Mouse (Mus musculus) cerebellum, adult 11 months (tissue): Measurements from ENCODE around the gene Allc.

Source experiments
- DNase-seq: peaks from one replicate; pipeline ENCODE4 v3.0.0; 2022

The Allc gene

DNA sequence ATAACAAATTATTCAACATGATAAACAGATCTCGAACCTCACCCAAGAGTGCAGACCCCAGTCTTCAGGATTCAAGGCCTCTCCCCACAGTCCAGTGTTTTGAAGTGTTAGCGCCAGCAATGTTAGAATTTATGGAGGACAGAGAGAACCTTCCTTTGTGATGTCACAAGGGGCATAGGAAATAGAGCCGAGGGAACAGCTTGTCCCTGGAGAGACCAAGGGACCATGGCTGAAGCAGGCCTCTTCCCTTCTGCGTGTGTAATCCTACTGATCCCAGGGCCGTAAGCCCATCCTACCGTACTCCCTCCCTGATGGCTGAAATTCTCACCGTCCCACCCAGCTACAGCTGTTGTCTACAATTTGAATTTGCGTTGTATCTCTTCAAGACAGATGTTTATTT lies at the start of gene Allc:
Gene Allc, minus strand, starts transcription at position 101 of the 400 bp plus-strand sequence.
- no peak for DNase-seq

DNA sequence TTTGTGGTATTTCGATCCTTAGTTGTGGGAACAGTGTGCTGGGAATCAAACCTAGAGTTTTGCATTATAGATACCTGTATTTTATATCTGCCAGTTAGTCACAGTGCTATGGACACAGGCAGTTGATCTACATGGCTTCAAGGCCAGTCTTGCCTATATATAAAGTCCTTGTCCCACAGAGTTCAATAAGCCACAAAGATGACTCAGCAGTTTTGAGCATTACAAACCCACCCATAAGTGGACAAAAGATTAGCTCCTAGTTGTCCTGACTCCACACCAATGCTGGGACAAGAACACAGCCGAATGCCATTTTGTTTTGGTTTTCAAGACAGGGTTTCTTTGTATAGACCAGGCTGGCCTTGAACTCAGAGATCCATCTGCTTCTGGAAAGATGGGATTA lies 46.1 kb upstream of the Allc start:
- no peak for DNase-seq

DNA sequence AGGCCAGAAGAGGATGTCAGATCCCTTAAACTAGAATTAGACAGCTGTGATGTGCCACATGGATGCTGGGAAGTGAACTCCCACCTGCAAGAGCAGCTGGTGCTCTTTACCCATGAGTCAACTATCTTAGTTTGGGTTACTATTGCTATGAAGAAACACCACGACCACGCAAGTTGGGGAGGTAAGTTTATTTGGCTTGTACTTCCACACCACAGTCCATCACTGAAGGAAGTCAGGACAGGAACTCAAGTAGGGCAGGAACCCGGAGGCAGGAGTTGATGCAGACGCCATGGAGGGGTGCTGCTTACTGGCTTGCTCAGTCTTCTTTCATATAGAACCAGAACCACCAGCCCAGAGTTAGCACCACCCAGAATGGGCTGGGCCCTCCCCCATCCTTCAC lies 44.8 kb upstream of the Allc start:
- no peak for DNase-seq

DNA sequence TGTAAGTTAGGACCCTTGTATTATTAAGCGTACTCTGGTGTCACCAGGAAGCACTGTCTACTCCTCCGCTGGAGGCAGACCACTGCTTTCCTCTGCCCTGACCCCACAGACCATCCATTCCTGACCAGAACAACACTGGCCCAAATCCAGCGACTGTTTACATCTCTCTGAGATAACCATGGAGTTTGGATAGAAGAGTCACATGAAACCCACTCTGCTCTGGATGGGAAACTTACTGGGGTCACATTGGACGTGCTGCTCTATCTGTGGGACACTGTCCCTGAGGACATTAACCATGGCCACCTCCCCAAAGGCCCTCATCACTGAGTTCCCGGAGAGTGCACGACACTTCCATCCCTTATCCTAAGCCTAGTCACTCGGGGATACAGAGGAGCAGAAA lies 43.1 kb upstream of the Allc start:
- DNase-seq: no peak

DNA sequence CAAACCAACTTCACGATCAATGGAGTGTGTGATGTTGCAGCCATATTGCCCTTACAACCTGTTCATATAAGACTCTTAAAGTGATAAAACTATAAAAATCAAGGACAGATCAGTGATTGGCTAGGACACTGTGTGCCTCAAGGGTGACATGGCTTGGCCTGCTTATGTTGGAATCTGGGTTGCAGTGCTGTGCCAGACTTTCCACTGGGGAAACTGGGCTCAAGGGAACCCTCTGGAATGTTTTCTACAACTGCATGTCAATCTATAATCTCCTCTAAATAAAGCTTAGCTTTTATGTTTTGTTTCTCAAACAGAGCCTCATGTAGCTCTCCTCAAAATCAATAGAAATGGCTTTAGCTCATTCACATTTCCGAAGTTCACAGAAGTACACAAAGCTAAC lies 41.9 kb upstream of the Allc start:
- no peak for DNase-seq

DNA sequence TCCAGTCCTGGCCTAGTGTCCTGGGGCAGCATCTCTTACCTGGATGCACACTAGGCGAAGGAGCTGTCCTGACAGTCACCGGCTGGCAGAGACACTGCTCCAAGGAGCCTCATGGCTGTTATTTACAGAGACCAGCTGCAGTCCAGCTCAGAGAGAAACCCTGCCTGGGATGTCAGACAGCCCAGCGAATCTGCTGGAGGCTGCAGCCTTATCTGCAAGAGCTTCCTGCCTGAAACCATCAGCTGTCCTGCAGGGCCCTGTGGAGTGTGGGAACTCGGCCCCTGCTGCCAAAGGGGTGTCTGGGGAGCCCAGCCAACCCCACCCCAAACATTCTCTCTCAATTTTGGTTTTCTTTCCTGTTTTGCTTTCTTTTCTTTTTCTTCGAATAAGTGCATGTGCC lies 40.9 kb upstream of the Allc start, which contains the start of gene Colec11:
Gene Colec11, minus strand, starts transcription at position 183 of the 400 bp plus-strand sequence.
- no peak for DNase-seq

DNA sequence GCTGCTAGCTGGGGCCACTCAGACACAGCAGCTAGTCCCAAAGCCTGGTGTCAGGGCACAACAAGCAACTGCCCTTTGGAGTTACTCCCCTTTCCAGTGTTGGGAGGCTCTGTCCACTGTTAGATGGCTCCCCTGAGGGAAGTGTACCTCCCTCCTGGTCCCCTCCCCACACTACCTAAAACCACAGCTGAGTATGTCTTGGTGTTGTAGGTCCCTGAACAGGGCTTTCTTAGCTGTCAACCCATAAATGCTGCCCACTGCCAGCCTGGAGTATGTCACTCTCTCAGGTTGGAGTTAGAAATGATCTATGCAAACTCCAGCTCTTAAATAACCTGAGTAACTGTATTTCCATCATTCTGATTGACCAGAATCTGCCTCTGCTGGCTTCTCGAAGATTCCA lies 40.3 kb upstream of the Allc start:
- DNase-seq: no peak

DNA sequence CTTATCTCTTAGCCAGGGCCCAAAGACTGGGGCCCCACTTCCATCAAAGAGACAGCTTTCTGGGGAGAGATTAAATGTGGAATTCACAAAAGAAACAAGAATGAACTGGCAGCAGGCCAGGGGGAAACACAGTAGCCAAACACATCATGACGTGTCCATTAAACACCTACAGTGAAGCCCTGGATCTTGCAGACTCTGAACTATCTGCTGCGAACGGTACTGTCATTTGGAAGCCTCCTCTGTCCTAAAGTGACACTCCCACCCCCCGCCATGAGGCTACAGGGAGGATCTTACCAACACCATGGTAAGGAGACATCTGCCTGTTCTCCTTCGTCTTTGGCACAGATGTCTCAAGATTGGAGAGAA lies 39.8 kb upstream of the Allc start:
- DNase-seq: no peak

DNA sequence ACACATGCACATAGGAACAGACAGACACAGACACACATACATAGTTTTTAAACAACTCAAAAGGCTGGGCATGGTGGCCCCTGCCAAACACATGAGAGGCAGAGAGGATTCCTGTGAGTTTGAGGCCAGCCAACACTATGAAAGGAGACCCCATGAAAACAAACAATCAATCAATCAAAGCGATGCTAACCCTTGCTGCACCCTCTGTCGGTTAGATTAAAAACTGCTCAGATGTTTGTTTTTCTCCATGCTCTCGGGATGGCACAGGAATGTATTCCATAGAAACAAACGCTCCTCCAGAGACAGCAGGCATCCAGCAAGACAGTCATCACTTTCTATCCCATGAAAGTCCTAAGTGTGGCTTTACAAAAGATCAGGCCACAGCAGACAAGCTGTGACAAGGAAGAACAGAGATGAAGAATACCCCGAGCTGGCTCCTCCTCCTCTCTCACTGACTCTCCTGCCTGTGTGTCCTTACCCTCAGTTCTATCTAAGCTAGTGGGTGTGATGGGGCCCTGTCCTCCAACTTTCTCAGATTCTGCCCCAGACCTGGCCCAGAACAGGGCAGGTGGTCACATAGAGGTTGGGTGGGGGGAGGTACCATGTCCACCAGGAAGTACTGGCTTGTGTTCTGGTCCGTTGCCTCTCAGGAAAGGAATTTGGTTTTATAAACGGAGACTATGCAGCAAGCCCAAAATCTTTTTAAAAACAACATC lies 39.3 kb upstream of the Allc start:
- DNase-seq: no peak

DNA sequence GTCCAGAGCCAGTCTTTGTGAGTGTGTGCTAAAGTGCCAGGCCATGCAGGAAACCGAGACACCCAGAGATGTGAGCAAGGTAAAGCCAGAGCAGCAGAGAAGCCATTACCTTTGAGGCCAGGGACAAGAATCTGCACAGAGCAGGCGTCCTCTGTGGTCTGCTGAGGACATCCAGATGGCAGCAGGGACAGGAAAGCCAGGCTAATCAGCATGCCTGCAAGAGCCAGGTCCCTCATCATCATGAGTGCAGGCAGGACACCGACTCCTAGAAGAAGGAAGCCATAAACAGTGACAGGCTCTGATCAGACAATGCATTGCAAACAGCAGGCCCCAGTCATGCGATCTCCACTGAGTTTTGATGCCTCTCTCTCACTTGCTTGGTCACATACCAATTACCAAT lies 35.0 kb upstream of the Allc start:
- DNase-seq: no peak

DNA sequence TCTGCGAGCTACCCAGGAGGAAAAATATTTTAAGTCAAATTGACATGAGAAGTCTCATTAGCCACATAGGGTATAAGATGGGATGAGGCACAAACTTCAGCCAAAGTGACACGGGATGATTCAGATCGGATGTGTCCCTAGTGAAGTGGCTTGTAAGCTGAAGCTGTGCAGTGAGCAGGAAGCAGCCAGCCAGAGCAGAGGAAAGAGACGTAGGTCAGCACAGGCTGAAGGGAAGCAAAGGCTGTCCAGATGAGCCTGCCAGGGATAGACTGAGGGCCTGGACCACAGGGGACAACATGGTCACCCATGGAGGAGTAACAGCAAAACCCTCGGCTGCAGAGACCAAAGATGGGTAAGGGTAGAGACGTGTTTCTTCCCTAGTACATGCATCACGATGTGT lies 32.1 kb upstream of the Allc start:
- DNase-seq: no peak

DNA sequence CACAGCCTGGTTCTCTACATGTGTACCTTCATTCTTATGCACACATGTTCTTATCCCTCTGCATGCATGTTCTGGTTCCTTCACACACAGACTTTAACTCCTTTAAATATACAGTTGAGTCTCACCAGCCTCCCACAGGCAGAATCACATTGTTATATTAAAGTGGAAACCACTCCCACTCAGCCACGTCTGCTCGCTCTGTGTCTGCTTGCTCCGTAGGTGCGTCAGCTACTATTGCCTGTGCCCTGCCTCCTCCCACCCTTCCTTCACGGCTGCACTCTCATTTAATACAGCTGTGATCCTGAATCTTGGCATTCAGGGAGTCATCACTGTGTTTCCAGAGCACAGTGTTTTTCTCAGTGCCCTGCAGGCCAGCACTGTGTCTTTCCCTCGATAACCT lies 30.1 kb upstream of the Allc start:
- no peak for DNase-seq

DNA sequence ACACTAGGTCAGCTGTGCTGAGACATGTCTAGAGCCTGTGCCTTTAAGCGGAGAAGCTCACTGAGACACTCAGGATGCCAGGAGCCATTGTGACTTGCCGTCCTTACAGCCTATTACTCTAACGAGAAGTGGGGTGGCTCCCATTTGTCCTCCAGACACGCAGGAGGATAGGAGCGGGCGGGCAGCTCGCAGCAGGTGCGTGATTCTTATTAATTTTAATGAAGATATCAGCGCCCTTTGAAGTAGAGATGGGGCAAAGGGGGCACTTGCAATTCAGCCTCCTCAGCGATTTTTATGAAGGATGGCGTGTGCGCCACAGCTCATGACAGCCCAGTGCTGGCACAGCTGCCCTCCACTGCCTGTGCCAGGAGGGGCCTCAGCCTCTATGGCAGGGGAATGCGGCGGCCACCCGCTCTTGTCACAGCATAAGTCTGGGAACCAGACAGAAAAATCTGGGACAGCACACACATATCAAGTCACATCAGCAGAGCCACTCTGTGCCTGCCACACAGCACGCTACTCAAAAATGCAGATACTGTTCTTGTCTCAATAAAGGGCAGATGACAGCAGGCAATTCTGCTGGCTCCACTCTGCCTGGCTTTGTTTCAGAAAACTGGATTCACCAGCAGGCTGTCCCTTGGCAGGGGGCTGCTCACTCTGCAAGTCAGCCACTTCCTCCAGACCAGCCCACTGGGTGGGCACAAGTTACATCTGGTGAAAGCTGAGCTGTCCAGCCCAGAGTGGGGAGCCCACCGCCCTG lies 25.4 kb upstream of the Allc start:
- peak; percentile 48 for DNase-seq

DNA sequence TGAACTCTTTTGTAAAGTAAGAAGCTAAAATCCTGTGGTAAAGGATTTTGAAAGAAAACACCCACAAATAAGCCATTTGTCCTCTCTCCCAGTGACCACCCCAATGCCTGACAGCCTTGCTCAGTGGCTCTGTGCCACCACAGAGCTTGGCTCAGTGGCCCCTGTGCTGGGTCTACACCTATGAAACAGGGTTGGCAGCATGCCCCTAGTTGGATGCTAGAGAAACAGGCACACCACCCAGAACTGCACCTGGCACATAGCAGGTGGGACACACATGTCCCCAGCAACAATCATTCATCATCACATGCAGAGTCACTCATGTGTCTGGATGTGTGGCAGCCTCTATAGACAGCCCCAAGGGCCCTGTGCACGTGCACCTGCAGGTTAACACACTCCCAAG lies 21.2 kb upstream of the Allc start:
- DNase-seq: no peak

DNA sequence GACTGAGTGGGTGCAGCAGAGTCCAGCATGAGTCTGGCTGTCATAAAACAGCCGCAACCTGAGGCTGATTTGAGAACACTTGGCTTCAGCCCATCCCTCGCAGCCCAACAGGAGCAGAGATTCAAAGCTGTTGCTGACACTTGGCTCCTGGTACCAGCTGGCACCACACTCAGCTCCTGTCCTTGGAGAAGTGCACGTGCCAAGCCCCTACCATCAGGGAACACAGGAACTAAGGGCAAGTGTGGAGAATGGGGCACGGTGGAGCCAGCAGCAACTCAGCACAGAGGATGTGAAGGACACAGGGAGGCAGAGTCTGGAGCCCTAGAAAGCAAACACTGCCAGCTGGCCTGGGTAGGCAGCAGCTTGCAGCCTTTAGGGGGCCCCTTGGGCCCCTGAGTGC lies 19.9 kb upstream of the Allc start:
- DNase-seq: peak; percentile 63

DNA sequence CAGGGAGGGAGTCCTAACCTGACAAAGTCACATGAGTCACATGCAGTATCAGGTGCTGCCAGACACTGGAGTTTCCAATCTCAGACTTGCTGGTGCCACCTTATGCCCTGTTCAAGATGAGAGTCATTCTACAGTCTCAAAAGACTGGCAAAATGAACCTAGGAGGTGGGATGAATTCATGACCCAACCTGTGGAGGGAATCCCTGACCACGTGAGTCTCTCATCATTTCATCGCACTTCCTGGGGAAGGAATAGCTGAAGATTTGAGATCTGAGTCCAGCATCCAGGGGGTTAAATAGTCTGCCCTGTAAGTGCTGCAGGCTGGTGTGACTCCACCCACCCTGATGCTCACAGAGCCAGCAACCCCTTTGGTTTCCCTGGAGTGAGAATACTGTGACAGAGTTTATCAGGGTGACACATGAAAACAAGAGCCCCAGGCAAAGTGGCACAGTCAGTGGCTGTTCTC lies 16.2 kb upstream of the Allc start:
- DNase-seq: no peak

DNA sequence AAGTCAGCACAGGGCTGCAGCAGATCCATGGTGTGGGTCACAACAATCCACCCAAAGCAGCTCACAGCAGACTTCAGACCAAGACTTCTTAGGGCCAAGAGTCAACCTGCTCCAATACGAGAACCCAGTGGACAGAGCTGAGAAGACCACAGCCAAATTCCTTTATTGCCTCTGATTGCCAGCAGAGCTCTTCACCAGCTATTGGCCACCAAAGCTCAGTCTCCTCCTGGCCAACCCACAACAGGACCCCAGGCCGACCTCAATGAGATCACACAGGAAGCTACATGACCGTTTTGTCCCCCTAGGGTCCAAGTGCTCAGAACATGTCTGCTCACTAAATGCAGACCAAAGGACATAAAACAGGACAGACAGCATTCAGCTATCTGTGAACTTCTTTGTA lies 15.8 kb upstream of the Allc start:
- DNase-seq: no peak

DNA sequence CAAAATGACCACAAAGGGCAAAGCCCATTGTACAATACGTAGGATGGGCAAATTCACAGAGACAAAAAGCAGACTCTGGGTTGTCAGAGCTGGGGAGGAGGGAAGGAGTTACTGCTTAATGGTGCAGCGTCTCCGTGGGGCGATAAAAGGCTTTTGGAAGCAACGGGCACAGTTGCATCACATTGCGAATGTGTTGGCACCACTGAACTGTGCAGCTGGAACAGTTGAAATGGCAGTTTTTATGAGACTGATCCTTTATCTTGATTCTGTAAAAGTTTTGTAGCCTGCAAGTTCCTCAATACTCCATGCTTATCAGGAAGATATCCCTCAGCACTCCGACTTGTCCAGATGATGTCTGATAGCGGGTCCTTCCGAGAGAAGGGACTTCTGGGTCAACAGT lies 15.4 kb upstream of the Allc start:
- no peak for DNase-seq

DNA sequence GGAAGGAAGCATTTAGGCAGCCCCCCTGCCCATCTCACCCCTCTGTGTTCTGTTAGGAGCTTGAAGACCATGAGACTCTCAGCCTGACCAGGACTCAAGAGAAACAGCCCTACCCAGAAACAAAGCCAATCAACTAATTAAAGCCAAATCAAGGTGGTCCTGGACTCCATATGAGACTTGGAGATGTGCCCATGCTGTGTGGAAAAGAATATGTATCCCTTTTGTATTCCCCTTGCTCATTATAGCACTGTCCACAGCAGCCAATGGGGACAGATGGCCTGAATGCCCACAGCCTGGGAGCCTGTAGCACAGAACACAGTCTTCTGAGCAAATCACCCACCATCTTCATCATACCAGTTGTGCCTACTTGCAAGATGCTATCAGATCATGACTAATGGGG lies 14.5 kb upstream of the Allc start:
- no peak for DNase-seq

DNA sequence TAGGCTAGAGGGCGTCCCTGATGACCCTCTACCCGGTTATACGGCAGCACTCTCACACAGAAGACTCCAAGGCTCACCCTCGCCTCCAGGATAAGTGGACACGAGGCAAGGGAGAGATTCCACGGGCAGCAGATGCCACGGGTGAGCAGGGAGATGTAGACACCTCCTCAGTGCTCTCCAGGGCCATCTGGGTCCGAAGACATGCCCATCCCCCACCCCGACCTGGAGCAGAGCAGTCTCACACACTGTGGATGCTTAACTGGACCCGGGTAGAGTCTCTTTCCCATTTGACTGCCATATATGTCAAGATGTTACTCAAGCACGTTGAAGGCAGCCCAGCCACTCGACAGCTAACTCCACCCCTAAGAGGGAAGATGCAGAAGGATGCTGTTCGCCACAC lies 8.1 kb upstream of the Allc start:
- no peak for DNase-seq

DNA sequence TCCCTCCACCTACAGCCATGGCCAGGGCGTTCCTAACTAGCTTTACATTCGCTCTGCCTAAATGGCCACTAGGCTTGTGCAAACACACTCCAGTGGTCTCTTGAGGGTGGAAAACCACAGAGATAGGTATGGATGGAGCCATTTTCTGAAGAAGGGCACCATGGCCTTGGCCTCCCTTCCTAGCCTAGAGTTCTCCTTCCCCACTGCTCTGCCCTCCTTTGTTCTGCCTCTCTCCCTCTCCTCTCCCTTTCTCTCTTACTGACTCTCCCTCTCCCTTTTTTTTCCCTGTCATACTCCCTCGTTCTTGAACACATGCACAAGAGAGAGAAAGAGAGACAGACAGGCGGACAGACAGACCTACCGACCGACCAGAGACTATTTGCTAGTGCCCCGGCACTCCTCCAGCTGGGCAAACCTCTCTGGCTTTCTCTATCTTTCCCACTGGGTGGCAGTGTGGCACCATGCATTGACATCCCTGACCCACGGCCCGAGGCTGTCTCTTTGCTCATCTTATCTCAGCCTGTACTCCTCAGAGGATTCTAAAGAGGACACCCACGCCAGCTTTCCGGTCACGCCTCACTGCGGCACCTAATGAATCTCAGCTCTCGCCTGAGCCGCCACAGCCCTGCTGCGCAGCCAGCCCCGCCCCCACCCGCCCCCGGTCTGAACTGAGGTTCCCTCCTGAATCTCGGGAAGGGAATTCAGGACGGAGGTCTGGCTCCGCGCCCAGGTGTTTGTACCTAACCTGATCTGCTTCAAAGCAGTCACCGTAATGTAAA lies 7.0 kb upstream of the Allc start:
- DNase-seq: peak; percentile 91

DNA sequence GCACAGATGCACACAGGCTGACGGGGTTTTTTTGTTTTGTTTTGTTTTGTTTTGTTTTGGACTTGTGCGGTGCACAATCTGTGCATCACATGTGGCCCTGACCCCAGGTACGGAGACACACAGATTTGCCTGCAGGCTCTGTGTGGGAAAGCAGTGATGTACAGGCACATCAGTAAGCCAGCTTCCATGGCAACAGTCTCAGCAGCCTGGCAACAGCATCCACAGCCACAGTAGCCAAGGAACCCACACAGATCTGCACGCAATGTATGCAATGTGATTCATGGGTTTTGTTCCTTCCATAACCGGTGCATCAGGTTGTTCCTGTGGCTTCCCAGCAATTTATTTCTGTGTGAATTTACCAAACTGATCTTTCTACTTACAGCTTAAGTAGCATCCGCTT lies 5.6 kb upstream of the Allc start:
- no peak for DNase-seq

DNA sequence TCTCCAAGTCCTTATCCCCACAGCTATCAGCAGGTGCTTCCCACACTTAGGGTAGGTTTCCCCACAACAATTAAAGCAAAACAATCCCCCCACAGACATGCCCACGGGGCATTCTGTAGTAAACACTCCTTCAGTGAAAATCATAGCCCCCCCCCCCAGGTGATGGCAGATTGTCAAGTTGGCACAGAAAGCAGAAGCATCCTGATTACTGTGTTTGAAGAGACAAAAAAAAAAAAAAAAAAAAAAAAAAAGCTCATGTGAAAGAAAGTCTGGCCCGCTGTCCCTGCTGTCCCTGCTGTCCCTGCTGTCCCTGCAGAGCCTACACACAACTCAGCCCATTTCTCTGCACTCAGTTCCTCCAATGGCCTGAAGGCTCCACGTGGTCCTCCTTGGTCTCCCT lies 1.7 kb upstream of the Allc start:
- no peak for DNase-seq

DNA sequence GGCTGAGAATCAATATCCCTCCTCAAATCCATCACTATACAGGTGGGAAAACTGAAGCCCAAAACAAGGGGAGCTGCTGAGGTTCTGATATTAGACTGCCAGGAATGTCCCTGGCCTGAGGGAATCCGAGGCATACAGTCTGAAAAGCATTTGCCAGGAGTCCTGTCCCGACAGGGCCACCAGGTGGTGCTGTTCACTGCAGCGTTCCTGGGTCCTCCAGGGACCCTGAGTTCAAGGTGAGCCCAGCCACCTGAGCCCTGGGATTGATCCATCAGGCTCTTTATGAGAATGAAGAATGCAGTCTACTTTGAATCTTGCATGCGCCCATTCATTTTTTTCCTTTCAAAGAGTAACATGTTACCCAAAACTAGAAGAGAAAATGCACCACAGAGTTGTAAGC lies 3.2 kb downstream of the Allc start:
- DNase-seq: no peak
